Mouse (Mus musculus) adipocyte (in vitro differentiated cells): ENCODE data around the gene Tspo2.

Experiments
- DNase-seq: peaks from one replicate; pipeline ENCODE4 v3.0.0-alpha.2; 2016; ENCODE audit warnings: low spot score

The Tspo2 gene

DNA sequence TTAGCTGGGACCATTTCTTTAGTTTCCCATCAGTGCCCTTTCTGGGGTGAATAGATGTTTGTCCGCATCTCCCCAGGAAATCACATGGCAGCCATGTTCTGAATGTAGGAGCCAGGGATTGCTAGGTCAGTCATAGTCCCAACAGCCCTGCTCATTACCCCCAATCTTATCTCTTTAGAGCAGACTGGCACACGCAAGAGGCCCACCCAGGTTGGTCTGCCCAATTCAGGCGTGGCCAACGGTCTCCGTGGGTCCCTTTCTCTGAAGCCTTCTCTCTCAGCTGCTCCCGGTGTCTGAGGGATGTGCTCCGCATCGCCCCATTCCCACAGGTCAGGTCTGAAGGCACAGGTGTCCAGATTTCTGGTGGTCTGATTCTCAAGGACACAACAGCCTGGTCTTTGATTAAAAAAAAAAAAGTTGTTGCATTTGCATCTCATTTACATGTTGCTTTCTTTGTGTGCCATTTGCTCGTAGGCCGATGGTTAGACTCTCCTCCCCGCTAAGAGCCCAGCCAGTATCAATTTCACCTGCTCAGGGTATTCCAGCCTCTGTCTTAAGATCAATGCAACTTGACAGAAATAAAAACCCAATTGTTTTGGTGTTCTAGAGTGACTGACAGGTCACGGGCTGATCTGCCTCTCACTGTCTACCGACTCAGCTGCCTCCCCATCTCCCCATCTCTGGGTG, 513 bp downstream of the Tspo2 start:
- no peak for DNase-seq

DNA sequence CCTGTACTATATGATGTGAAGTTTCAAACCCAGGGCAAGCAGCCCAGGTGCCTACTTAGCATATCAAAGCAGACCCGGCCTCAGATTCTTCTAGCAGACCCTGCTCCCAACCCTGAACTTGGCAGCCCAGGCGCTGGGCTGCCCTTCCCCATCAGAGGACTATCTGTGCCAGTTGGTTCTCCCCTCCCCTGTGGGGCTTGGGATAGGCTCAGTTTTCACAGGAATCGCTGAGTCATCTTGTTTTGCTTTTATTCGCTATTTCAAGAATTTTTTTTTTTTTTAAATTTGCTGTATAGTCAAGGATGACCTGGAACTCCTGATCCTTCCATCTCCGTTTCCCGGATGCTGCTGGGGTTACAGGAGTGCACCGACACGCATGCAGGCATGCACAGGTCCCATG, 3.6 kb downstream of the Tspo2 start:
- no peak for DNase-seq

DNA sequence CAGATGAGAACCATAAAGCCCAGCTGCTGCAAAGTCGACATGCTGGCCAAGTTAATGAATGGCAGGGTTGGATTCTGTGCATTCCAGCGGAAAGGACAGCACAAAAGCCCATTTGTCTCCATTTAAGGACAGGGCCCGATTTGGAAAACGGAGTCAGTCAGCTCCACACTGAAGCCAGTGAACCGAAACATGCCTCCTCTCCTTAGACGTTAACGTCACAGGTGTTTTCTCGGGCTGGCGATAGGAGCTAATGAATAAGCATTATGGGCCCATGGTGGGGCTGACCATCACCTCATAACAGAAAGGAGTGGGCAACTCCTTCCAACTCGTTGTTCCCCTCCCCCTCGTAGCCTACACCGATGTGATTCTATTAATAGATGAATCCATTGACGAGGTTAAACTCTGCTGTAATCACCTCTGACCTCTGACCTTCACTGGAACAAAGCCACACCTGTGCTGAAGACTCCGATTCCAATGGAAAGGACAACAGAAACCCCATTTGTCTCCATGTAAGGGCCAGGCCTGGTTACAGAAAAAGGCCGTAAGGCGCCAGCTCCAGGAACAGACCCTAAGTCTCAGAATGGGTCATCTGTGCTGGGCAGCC, 7.7 kb downstream of the Tspo2 start:
- DNase-seq, result no peak

DNA sequence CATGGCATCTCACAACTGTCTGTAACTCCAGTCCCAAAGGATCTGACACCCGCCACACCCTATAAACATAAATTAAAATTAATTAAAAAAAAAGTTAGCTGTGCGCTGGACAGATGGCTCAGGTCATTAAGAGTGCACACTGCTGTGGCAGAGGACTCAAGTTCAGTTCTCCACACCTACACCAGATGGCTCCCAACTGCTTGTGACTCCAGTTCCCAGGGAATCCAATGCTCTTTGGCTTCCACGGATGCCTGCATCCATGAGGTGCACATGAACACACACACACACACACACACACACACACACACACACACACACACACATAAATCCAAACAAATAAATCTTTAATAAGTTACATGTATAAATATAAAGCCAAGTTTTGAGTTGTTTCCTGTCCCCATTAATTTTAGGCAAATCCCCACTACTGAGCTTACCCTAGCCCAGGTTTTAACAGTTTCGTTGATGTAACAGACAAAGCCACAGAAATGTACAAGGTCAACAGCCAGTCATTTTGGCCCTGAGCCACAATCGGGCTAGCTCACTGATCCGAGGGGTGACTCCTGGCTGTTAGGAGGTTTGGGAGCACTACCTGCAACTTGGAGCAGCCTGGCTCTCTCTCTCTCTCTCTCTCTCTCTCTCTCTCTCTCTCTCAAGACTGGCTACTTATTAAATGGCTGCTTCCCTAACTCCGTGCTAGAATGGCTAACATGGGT, 8.4 kb downstream of the Tspo2 start:
- no peak for DNase-seq

DNA sequence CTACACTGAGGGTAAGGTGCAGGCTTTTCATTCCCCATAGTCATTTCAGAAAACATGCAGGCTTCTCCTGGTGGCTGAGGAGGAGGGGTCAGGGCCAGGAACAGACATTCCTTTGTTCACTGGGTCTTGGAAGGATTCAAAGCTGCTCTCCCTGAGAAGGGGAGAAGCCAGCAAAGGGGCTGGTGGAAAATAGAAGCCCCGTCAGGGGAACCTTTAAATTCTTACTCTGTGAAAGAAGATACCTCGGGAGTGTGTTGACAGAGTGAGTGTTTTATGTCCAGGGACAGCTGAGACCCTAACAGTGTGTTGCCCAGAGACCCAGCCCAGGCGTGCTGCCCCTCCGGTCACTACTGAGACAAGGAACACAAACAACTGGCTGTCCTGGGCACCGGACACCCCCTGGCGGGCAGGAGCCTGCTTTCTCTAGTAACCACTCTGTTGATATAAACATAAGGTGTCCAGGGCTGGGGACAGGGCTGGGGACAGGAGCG, 13.9 kb downstream of the Tspo2 start:
- DNase-seq, result no peak

DNA sequence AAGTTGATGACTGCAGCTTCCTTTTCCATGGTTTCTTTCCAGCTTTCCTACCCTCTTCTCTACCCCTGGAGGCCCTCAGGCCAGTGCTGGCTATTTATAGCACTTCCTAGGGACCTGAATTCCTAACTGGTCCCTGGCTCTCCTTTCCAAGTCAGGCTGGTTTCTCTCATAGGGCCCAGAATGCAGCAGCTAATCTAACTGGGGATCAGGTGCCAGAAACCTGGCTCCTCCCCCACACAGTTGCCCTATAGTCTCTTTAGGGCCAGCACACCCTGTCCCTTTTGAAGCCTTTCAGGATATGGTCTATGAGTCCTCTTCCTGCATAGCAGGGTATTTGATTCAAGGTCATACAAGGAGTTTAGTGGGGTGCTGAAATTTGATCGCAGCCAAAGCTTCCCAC, 14.8 kb downstream of the Tspo2 start:
- no peak for DNase-seq

DNA sequence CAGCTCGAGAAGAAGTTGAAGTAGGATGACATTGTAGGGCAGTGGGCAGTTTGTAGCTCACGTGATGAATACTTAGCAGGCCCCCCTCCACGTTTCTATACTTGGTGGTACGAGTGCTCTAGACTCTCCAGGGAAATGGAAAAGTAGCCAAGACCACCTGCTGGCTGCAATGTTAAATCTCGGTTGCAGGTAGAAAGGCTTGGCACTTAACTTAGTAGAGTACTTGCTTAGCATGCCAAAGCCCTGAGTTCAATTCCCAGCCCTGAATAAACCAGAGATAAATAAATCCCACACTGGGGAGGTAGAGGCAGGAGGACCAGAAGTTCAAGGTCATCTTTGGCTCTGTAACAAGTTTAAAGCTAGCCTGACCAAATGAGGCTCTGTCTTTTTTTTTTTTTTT, 16.8 kb downstream of the Tspo2 start:
- DNase-seq, result no peak

DNA sequence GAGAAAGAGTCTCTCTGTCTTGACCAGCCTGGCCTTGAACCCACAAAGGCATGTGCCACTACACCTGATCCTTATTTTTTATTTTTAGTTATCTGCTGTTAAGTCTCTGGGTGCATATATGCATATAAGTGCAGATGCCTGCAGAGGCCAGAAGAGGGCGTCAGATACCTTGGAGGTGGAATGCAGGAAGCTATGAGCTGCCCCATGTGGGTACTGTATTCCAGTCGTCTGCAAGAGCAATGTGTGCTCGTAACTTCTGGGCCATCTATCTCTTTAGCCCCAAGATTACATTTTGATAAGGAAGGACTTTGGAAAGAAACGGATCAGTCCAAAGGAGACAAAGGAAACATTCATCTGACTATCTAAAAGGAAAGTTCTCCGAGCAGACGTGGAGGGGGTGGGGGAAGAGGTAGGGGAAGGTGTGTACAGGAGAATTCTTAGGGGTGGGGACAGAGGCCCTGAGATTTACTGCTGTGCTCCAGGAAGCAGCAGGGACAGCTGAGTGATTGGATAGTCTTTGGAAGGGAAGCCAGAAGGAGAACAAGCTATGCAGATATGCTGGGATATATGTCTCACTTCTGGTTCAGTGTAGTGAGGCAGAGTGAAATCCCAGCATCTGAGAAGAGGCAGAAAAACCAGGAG, 17.5 kb downstream of the Tspo2 start:
- DNase-seq, result no peak

DNA sequence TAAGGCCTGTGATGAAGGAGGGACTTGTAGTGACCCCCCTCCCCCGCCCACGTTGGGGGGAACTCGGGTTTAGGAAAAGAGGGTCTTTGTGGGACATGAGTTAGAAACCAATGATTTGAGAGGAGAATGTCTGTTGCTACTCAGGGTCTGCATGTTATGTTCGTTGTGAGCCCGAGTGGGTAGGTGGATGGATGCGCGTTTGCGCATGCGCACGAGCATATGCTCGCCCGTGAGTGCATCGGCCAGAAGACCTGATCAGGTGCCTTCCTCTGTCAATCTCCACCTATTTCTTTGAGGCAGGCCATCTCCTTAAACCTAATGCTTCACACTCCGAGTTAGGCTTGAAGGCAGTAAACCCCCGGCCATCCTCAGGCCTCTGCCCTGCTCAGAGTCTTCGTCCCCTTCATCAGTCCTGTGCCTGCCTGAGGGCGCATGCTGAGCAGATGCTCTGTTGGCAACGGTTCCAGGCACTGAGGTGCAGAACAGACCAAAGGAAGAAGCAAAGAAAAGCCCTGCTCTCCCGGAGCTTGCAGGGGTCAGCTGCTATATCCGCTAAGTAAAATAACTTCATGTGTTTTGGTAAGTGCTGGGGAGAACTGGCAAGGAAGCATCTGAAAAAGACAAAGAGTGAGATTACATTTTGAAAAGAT, 18.2 kb downstream of the Tspo2 start:
- no peak for DNase-seq

DNA sequence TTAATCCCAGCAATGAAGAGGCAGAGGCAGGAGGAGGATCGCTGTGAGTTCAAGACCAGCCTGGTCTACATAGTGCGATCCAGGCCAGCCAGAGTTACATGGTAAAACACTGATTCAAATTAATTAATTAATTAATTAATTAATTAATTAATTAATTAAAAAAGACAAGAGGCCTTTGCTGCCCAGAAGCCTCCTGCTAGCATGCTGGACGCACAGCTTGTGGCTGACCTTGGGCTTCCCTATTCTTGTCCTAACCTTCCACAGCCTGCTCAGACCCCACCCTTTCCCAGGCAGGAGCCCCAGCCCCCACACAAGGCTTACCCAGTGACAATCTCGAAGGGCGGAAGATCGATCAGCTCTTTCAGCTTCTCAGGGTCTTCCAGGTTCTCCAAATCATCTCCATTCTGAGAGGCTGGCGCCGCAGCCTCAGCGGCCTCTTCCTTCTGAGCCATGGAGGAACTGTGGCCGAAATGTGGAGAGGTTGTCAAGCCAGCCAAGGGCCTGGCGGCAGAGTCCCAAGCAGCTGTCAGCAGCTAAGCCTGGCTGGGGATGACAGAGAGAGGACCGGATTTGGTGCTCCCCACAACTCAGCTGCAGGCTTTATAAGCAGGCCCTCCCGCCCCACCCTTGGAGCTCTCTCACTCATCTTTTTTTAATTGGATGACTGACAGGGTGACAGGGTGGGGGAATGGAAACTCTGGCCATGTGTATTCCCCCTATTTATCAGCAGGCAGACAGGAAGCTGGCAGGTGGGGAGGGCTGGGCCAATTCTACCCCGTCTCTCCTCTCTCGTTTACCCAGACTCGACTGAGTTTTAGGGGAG, 19.0 kb downstream of the Tspo2 start, which contains the start of gene Apobec2:
Gene Apobec2 (minus strand): TSS at position 773 of the 823 bp plus-strand sequence.
- DNase-seq, result no peak

DNA sequence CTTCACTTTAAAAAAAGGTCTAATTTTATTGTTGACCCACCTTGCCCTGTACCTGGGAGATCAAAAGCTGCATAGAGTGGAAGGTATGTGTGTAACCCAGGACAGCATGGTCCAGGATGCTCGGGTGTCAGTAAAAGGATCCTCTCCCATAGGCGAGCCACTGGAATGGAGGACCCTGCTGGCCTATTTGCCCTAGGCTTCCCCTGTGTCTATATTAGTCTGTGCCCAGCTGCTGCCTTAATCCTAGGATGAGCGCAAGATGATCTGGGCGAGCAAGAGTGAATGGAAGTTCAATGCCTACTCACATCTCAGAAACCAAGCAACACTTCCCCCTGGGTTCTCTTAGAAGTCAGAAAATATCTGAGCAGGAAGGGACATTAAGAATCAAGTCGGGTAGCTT, 20.3 kb downstream of the Tspo2 start:
- no peak for DNase-seq

DNA sequence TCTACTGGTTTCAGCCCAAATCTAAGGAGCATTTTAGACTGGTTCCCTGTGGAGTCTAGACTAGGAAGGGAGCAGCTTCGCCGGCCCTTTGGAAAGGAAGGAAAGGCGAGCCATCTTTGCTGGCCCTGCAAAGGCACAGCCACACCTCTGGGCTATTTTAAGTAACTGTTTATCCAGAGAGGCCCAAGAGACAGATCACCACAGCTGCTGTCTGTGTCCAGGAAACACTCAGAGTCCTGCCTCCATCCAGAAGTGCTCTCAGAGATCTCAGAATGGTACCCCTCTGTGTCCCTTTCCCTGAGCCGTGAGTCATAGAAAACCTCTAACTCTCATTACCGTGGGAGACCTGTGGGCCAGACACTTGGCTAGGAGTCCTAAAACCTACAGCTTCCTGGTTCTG, 20.9 kb downstream of the Tspo2 start:
- no peak for DNase-seq

DNA sequence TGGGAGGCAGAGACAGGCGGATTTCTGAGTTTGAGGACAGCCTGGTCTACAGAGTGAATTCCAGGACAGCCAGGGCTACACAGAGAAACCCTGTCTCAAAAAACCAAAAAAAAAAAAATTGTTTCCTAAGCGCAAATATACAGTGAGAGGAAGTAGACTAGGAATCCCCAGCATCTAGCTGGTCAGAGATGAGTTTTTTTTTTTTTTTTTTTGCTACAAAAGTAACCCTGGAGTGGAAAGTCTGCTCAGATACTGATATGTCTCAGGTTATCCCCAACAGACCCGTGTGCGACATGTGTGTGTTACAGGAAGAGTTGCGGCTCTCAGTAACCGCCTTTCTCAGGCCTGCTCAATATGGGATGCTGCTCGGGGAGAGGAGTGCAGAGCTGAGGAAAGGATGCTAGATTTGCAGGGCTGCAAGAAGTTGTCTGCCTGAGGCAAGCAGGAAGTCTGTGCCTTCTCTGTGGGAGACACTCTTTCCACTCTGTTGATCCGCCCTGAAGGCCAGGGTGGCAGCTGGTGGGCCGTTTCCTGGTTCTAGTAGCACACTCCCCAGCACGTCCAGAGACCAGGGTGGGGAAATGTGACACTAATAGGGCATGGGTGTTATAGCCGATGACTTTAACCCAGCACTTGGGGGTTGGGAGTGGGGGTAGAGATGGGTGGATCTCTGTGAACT, 23.3 kb downstream of the Tspo2 start:
- DNase-seq, result no peak

DNA sequence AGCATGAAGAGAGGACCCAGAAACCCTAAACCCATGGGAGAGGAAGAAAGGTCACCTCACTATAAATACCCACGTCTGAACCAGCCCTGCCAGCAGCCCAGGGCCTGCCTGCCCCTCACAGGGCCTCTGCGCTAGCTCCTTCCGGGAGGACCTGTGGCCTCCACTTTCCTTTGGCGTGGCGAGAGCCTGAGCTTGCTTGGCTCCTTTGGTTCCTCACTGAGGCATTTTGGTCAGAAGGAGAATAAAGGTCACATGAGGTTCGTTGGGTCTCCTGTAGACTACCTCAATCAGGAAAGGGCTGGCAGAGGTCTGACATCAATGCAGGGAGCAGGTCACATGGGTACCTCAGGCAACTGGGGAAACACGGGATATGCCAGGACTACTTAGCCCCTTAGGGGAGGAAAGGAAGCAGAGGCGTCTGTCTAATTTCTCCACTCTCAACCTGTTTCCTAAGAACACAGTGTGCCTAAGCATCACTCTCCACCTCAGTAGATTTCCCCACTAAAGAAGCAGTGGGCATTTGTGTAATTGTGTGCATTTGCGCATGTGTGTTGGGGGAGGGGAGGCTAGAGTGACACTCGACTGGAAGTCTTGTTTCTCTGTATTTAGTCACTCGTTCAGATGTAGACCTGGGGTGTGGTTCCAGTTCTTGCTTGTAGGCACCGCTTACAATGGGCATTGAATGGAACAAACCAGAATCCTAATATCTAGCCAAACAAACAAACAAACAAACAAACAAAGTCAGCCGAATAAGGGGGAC, 24.2 kb downstream of the Tspo2 start:
- no peak for DNase-seq

DNA sequence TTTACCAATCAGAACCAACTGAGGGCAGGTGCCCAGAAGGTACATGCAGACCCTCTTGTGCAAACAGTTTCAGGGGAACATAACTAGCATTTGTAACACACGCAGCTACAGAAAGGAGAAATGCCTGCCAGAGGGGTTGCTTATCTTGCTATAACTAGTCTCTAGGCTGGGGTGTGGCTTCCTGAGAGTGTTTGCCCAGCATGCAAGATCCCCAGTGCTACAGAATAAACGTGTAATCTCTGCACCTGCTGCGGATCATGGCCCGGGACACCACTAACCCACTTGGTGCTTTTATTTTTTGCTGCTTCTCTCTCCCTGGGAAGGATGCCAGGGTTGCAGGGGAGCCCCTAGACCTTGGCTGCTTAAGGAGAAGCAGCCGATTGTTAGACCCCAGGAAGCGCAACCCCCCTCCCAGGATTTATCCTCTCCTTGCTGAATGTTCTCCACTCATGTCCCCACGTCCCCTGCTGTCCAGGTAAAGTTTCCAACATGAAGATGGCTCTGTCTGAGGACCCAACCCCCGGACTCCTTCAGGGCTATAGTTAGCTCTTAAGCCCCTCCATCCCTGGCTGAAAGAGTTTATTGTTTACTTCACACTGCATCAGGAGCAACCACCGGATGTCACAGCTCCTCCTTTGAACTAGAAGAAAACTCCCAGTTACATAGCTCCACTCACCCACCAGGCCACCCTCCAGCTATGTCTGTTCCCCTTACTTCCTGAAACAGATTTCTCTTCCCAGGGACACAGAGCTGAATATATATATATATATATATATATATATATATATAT, 25.3 kb downstream of the Tspo2 start:
- no peak for DNase-seq

DNA sequence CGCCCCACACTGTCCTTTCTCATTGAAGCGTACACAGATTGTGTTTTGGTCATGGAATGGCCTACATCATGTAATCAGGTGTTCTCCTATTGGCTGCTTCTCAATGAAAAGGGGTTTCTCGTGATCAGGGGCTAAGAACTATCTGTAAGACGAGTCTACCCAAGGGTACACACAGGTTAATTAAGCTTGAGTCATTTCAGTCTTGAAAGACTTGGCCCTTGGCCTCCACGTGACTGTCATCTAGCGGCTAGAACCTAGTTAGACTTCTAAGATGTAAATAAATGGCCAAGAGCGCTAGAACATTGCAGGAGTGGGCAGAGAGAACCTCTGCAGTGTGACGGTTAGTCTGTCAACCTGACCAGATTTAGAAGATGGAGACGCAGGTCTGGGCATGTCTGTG, 27.1 kb downstream of the Tspo2 start:
- no peak for DNase-seq

DNA sequence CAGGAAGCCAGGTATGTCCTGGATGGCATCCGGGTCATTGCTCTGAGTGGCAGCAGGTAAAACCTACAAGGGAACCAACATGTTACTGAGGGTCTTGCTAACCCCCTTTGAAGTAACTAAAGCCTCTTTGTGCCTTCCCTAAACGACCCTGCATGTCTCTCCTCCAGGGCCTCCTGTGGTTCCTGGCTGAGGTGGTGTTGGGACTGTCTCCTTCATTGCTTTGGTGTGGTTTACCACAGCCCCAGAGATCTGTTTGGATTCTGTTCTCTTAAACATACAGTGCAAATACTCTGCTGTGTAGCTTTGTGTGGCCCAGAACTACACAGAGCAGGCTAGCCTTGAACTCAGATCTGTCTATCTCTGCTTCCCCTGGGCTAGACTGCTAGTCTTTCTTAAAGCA, 31.8 kb downstream of the Tspo2 start:
- DNase-seq, result no peak

DNA sequence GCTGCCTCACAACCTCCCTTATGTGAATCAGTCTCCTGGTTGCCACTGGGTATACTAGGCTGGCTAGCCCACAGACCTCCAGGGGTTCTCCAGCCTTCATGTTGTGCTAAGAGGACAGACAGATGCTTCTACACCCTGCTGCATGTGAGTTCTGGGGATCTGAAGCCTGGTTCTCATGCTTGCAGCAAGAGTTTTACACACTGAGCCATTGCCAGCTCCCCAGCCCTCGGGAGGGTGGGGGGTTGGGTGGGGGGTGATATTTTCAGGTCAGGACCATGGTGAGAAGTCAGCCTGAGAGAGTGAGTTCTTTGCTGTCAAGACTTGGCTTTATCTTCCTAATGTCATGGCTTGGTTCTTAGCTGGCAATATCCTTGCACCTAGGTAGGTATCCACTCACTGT, 32.5 kb downstream of the Tspo2 start:
- DNase-seq, result no peak

DNA sequence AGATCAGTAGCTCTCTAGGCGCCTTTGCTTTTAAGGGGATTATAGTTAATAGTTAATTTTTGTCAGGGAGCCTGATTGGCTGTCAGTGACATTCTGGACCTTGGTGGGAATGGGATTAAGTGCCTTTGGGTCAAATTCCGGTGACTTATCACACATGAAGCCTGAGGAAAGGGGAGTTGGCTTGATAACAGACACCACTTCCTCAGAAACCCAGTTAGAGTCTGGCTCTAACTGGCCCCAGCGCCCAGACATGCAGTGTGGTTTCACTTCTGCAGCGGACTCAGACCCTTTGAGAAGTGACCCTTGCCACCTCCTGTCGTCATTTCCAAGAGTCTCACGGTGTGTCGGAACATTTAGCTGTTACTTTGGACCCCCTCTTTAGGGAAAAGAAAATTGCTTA, 33.1 kb downstream of the Tspo2 start:
- no peak for DNase-seq
